Mouse (Mus musculus) ES-E14 (cell line): ENCODE results near the gene Itpk1. TPM values are rescaled to one million over a fixed set of nuclear protein-coding genes. Genes with fewer than 3 reads are reported as not detected.
A peak's percentile ranks its signal among the peaks of the same experiment; 100 is the strongest.

Source experiments
- DNase-seq: peaks from one replicate; pipeline ENCODE4 v3.0.0-alpha.2; 2013; ENCODE audit warnings: low read depth, low spot score
- H3K27ac ChIP-seq: 2 replicates; pipeline ENCODE4 v1.5.1; 2012; ENCODE audit warnings: low read depth, mild to moderate bottlenecking, low read length, moderate library complexity, mixed read lengths; ENCODE audit not compliant: poor library complexity, insufficient read depth, severe bottlenecking
- H3K36me3 ChIP-seq: 2 replicates; pipeline ENCODE4 v1.6.1; 2012; ENCODE audit warnings: mild to moderate bottlenecking, low read length, moderate library complexity, mixed read lengths; ENCODE audit not compliant: control insufficient read depth, poor library complexity, insufficient read depth, severe bottlenecking
- H3K4me1 ChIP-seq, 2 experiments: fragments of 150-350 bp in 1 of 2; sonication (generic) in 1 of 2; 2 replicates each; pipeline ENCODE4 v1.6.1; 2012; ENCODE audit warnings: low read length in 2 of 2, mild to moderate bottlenecking in 1 of 2, mixed read lengths in 1 of 2; ENCODE audit not compliant: control insufficient read depth in 2 of 2, insufficient read depth in 2 of 2, poor library complexity in 1 of 2
- H3K4me3 ChIP-seq, 2 experiments: fragments of 150-350 bp in 1 of 2; sonication (generic) in 1 of 2; 2 replicates each; pipeline ENCODE4 v1.5.1; 2012; ENCODE audit warnings: low read length in 2 of 2, low read depth in 1 of 2, mild to moderate bottlenecking in 1 of 2, mixed read lengths in 1 of 2; ENCODE audit not compliant: insufficient read depth in 1 of 2, poor library complexity in 1 of 2, severe bottlenecking in 1 of 2
- H3K9ac ChIP-seq: 2 replicates; pipeline ENCODE4 v1.6.1; 2012; ENCODE audit warnings: low read depth, mild to moderate bottlenecking, low read length, mixed read lengths; ENCODE audit not compliant: poor library complexity, insufficient read depth, severe bottlenecking
- H3K9me3 ChIP-seq: fragments of 150-350 bp; sonication (generic); 2 replicates; pipeline ENCODE4 v1.6.1; 2012; ENCODE audit warnings: low read depth, mild to moderate bottlenecking, low read length; ENCODE audit not compliant: control insufficient read depth, insufficient read depth
- CHD2 ChIP-seq: IDR thresholded peaks from 2 replicates; pipeline ENCODE4 v1.6.1; 2014; ENCODE audit warnings: mild to moderate bottlenecking, low read depth, low read length, inconsistent platforms
- HCFC1 ChIP-seq: IDR thresholded peaks from 2 replicates; pipeline ENCODE4 v1.6.1; 2012; ENCODE audit warnings: low read length, inconsistent platforms, borderline replicate concordance; ENCODE audit not compliant: insufficient read depth
- MAFK ChIP-seq: IDR thresholded peaks from 2 replicates; pipeline ENCODE4 v1.6.1; 2014; ENCODE audit warnings: mild to moderate bottlenecking, low read depth, low read length, inconsistent platforms; ENCODE audit not compliant: insufficient read depth
- ZC3H11A ChIP-seq: IDR thresholded peaks from 2 replicates; pipeline ENCODE4 v1.6.1; 2012; ENCODE audit warnings: low read depth, mild to moderate bottlenecking, inconsistent platforms, low read length, borderline replicate concordance
- ZNF384 ChIP-seq: IDR thresholded peaks from 2 replicates; pipeline ENCODE4 v1.6.1; 2012; ENCODE audit warnings: low read depth, low read length, inconsistent platforms
- in situ Hi-C, 2 experiments: fragments of 600-800 bp; cut with MboI; formaldehyde crosslinking; loops; one replicate each; pipeline ENCODE4 v1.15.1; 2025; ENCODE audit warnings: low sequenced_read_pairs in 2 of 2, inconsistent platforms in 1 of 2; ENCODE audit not compliant: unreplicated experiment in 2 of 2
- total RNA-seq: library from RNA; depleted of rRNA; stranded (reverse); fragments of 300-350 nt; gene quantifications from 2 replicates; pipeline ENCODE4 v1.2.3, GENCODE M21; 2012

Itpk1 gene
- total RNA-seq, 1 experiment, result 33.1 TPM

- in situ Hi-C loops, result loop anchor here in 1 of 2 experiments (25.0 kb wide), 1 partner anchor 231 kb away; no protein-coding TSS in a partner anchor
- DNase-seq, result no peak
- Histone ChIP-seq H3K4me3 (peak overlapping the region; percentile 76 to 96), H3K36me3 (no peaks in the 10 kb centered on the region; the same call in none of the 2 replicates), H3K9me3 (no peaks in the 10 kb centered on the region), H3K4me1 (no peaks in the 10 kb centered on the region; a peak in 1 of 4 replicates), H3K9ac (peak overlapping the region; percentile 77), H3K27ac (0 out of 2 replicates have a peak overlapping the region, but pooled peaks have one; percentile 17)
- TF ChIP-seq ZC3H11A (no peak), ZNF384 (no peak), HCFC1 (no peak), MAFK (no peak), CHD2 (no peak)
These were observed 38.4 kb upstream of the Itpk1 start for GRCm38 (mm10) chr12:102743036-102743588.

- in situ Hi-C loops, result loop anchor here in 1 of 2 experiments (25.0 kb wide), 1 partner anchor 230 kb away; no protein-coding TSS in a partner anchor
- no peaks in the 10 kb centered on the region; the same call in 1 of the 2 replicates for H3K36me3 ChIP-seq
- H3K9ac ChIP-seq, result no peak overlapping the region; the same call in 1 of the 2 replicates
- TF ChIP-seq CHD2 (no peak), HCFC1 (no peak), MAFK (no peak), ZNF384 (no peak), ZC3H11A (no peak)
- no peak for DNase-seq
- H3K4me1 ChIP-seq, result no peaks in the 10 kb centered on the region; a peak in 1 of 4 replicates
- no peaks in the 10 kb centered on the region for H3K9me3 ChIP-seq
- H3K4me3 ChIP-seq, result no peak overlapping the region
- no peak overlapping the region for H3K27ac ChIP-seq
These were observed 37.3 kb upstream of the Itpk1 start for GRCm38 (mm10) chr12:102742056-102742455.

GRCm38 (mm10) chr12:102740285-102740684, 35.6 kb upstream of the Itpk1 start:
- Histone ChIP-seq H3K36me3 (no peaks in the 10 kb centered on the region; the same call in 1 of the 2 replicates), H3K4me1 (no peaks in the 10 kb centered on the region; a peak in 1 of 4 replicates), H3K9ac (no peak overlapping the region), H3K27ac (no peak overlapping the region), H3K4me3 (no peak overlapping the region), H3K9me3 (no peaks in the 10 kb centered on the region)
- no peak for TF ChIP-seq ZC3H11A
- no peak for TF ChIP-seq CHD2
- TF ChIP-seq HCFC1, result no peak
- no peak for DNase-seq
- in situ Hi-C loops, result loop anchor here in 1 of 2 experiments (25.0 kb wide), 1 partner anchor 228 kb away; no protein-coding TSS in a partner anchor

GRCm38 (mm10) chr12:102739096-102739495, 34.4 kb upstream of the Itpk1 start:
- in situ Hi-C loops, result loop anchor here in 1 of 2 experiments (25.0 kb wide), 1 partner anchor 227 kb away; no protein-coding TSS in a partner anchor
- no peaks in the 10 kb centered on the region for H3K9me3 ChIP-seq
- H3K4me3 ChIP-seq, result no peak overlapping the region
- no peaks in the 10 kb centered on the region; a peak in 1 of 4 replicates for H3K4me1 ChIP-seq
- H3K36me3 ChIP-seq, result no peaks in the 10 kb centered on the region; the same call in 1 of the 2 replicates
- no peak overlapping the region for H3K27ac ChIP-seq
- H3K9ac ChIP-seq, result no peak overlapping the region
- no peak for TF ChIP-seq ZC3H11A
- no peak for TF ChIP-seq MAFK
- TF ChIP-seq HCFC1, result no peak
- no peak for TF ChIP-seq CHD2
- TF ChIP-seq ZNF384, result no peak
- no peak for DNase-seq
